8 mouse cellular contexts compared by ENCODE assay signal in the genomic region with DNA sequence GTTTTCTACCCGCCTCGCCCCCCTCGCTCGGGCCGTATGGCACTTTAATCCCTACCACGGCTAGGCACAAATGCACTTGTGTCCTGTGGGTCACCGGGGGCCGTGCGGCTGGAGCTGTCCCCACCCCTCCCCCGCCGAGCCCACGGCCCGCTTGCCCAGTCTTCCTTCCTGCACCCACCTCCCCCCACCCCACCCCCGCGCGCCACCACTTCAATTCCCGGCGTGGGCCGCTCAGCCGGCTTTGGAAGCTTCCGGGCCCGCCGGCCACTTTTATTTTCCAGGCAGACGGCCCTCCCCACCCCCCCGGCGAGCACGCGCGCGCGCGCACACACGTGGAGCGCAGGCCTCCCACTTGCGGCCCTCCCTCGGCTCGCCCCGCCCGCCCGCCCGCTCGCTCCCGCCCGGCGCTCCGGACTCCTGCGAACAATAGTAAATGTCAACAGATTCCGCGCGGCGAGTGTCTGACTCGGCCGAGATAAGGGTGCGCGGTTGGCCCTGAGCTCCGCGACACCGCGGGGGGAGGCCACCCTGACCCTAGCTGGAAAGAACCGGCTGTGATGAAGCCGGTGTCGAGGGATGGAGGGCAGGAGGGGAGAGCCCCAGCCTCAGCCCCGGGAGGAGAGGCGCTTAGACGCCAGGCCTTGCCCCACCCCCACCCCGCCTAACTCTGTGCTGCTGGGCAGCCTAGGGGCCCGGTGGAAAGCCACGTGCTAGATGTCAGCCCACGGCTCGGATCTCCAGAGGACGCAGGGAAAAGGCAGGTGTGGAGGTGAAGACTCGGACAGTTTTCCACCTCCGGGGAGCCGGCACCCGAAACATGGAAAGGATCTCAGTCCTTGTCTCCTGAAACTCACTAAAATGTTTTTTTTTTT.
DNase-seq lines count a peak whose midpoint lies in the region; ATAC-seq and TF ChIP-seq lines count a peak whose summit lies in the region.

No protein-coding gene starts in this region.

- no peak for TF ChIP-seq CTCF in heart, postnatal 0 days (IDR thresholded peaks at IDR 0.05; ENCODE audit: low read depth)

- under 1% methylated on average over 41 of the region's 75 CpGs for WGBS in heart, postnatal 0 days

- no peak for TF ChIP-seq EP300 in heart, postnatal 0 days (IDR thresholded peaks at IDR 0.05; ENCODE audit: low read depth)

- H3K9me3 ChIP-seq in erythroblast, embryonic 14.5 days (ENCODE audit: control insufficient read depth, low read length) = no peaks in the 10 kb centered on the region
- no peaks in the 10 kb centered on the region for H3K9me3 ChIP-seq in heart, postnatal 0 days (replicated peaks; ENCODE audit: control insufficient read depth, low read length)

- peak overlapping the region; percentile 70 for H3K4me2 ChIP-seq in heart, postnatal 0 days (ENCODE audit: low read depth, low read length)

- H3K4me1 ChIP-seq in erythroblast, embryonic 14.5 days (ENCODE audit: control insufficient read depth) = peaks cover 60% of the 10 kb centered on the region
- H3K4me1 ChIP-seq in heart, postnatal 0 days (ENCODE audit: control insufficient read depth, insufficient read depth) = no peaks in the 10 kb centered on the region

- H3K27ac ChIP-seq in heart, postnatal 0 days (ENCODE audit: low read depth) = peak overlapping the region; percentile 84

- peak; percentile 67 for ATAC-seq in heart, postnatal 0 days (ENCODE audit: insufficient read depth, low read depth)
- ATAC-seq in megakaryocyte progenitor cell, adult 5-6 weeks (replicated peaks; ENCODE audit: poor library complexity) = peak; percentile 56

- peaks cover 31% of the 10 kb centered on the region for H3K27me3 ChIP-seq in erythroblast, embryonic 14.5 days (ENCODE audit: control insufficient read depth)
- peaks cover 19% of the 10 kb centered on the region; the same call in 1 of the 2 replicates for H3K27me3 ChIP-seq in heart, postnatal 0 days (ENCODE audit: control insufficient read depth, insufficient read depth, low read length)

- no peaks in the 10 kb centered on the region for H3K36me3 ChIP-seq in erythroblast, embryonic 14.5 days (ENCODE audit: control insufficient read depth)
- no peaks in the 10 kb centered on the region for H3K36me3 ChIP-seq in heart, postnatal 0 days (replicated peaks; ENCODE audit: control insufficient read depth, insufficient read depth, low read length)

- peak overlapping the region; percentile 71 for H3K4me3 ChIP-seq in erythroblast, embryonic 14.5 days (replicated peaks)
- H3K4me3 ChIP-seq in heart, postnatal 0 days (ENCODE audit: low read depth, low read length) = peak overlapping the region; percentile 57

- peak; percentile 63 for DNase-seq in ES-CJ7 (ENCODE audit: low read depth, low spot score)
- peak; percentile 16 to 44 for DNase-seq in adrenal gland, postnatal 4 days (ENCODE audit: low spot score in 2 of 2)
- DNase-seq in heart, postnatal 0 days (ENCODE audit: low spot score) = peak; percentile 51
- DNase-seq in kidney, postnatal 25 days = peak; percentile 61 to 75
- DNase-seq in right cerebral cortex, postnatal 4 days = peak; percentile 62
- DNase-seq in frontal cortex, postnatal 14 days (ENCODE audit: low spot score in 2 of 2) = no peak

- peak overlapping the region; percentile 63 for H3K9ac ChIP-seq in heart, postnatal 0 days (replicated peaks; ENCODE audit: low read depth, low read length)

Comparison
In these comparisons a context has a peak if more than half of its experiments do, and no peak if none do; other contexts are left out.
1. DNase-seq: peak in ES-CJ7 (single experiment), adrenal gland, postnatal 4 days (2 of 2), heart, postnatal 0 days (single experiment), kidney, postnatal 25 days (2 of 2) and right cerebral cortex, postnatal 4 days (single experiment); none in frontal cortex, postnatal 14 days (0 of 2).